Mouse (Mus musculus) stomach, postnatal 0 days (tissue): ENCODE results near the gene Cfap46.

ENCODE experiments used
- CTCF ChIP-seq: IDR thresholded peaks from 2 replicates; pipeline ENCODE4 v1.5.1; 2016; ENCODE audit warnings: antibody characterized with exemption, low read depth, mild to moderate bottlenecking, moderate library complexity
- EP300 ChIP-seq: optimal IDR thresholded peaks from 2 replicates; pipeline ENCODE3; 2016; ENCODE audit warnings: antibody characterized with exemption

GRCm38 (mm10) chr7:139580851-139581775 lies 102.5 kb downstream of the Cfap46 start:
- TF ChIP-seq EP300 (no peak), CTCF (no peak)
